Comparison of ENCODE assay signal across 8 mouse cellular contexts in the genomic region with DNA sequence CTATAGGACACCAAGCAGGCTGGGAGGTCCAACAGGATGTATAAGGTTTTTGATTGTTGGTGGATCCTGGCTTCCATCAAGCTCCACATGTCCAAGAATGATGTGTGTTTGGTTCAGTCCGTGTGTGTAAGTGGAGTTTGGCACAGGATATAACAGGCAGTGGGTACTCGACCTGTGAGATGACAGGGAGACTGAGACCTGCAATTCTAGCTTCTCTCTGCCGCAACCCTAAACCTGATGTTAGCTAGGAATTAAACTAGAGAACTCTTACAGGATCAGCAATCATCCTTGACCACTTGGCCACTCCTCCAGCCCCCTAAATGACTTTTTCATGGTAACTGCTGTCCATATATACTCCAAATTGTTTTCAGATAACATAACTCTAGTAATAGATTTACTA. TPM values are rescaled to one million over a fixed set of nuclear protein-coding genes. Genes with fewer than 3 reads are reported as not detected.
DNase-seq lines count a peak whose midpoint lies in the region; ATAC-seq lines count a peak whose summit lies in the region.

No protein-coding gene starts in this region.

- peak overlapping the region; percentile 55 for H3K4me3 ChIP-seq in heart, embryonic 10.5 days
- peak overlapping the region; percentile 14 for H3K4me3 ChIP-seq in embryonic facial prominence, embryonic 13.5 days
- no peak overlapping the region for H3K4me3 ChIP-seq in limb, embryonic 15.5 days

- peak overlapping the region; percentile 77 for H3K4me2 ChIP-seq in embryonic facial prominence, embryonic 13.5 days
- H3K4me2 ChIP-seq in limb, embryonic 15.5 days = no peak overlapping the region

- intact Hi-C loops in heart, postnatal 14 days (cut with DNase I) = loop anchor here (2.0 to 10.0 kb wide), 2 partner anchors 26 to 1832 kb away; a partner anchor contains a TSS

- peak overlapping the region; percentile 89 for H3K27ac ChIP-seq in heart, embryonic 10.5 days
- H3K27ac ChIP-seq in embryonic facial prominence, embryonic 13.5 days = peak overlapping the region; percentile 95
- H3K27ac ChIP-seq in limb, embryonic 15.5 days = peak overlapping the region; percentile 67

- 42% methylated on average over 3 of the region's 3 CpGs for WGBS in heart, embryonic 10.5 days
- WGBS in embryonic facial prominence, embryonic 13.5 days = 34% methylated on average over 3 of the region's 3 CpGs
- 33% methylated on average over 3 of the region's 3 CpGs for WGBS in limb, embryonic 15.5 days

- no peaks in the 10 kb centered on the region for H3K9me3 ChIP-seq in heart, embryonic 10.5 days
- H3K9me3 ChIP-seq in embryonic facial prominence, embryonic 13.5 days = no peaks in the 10 kb centered on the region
- H3K9me3 ChIP-seq in limb, embryonic 15.5 days = no peaks in the 10 kb centered on the region

- peaks cover 17% of the 10 kb centered on the region; the same call in 1 of the 2 replicates for H3K4me1 ChIP-seq in heart, embryonic 10.5 days
- H3K4me1 ChIP-seq in embryonic facial prominence, embryonic 13.5 days = peaks cover 16% of the 10 kb centered on the region
- peaks cover 23% of the 10 kb centered on the region for H3K4me1 ChIP-seq in limb, embryonic 15.5 days

- no peak for ATAC-seq in embryonic facial prominence, embryonic 13.5 days (ENCODE audit: insufficient number of reproducible peaks, insufficient read depth, low FRiP score, low TSS enrichment, low read depth)
- ATAC-seq in limb, embryonic 15.5 days (ENCODE audit: insufficient number of reproducible peaks, low FRiP score, low TSS enrichment, low read depth) = no peak
- no peak for ATAC-seq in frontal cortex, adult (ENCODE audit: low TSS enrichment)

- peak overlapping the region; percentile 55; the same call in 1 of the 2 replicates for H3K9ac ChIP-seq in embryonic facial prominence, embryonic 13.5 days
- no peak overlapping the region for H3K9ac ChIP-seq in limb, embryonic 15.5 days

- no peak for DNase-seq in heart, embryonic 10.5 days (ENCODE audit: low spot score)
- DNase-seq in heart, postnatal 14 days = no peak
- peak; percentile 51 for DNase-seq in 3134 (ENCODE audit: extremely low read depth, insufficient read length, low spot score)
- DNase-seq in frontal cortex, postnatal 14 days (ENCODE audit: low spot score in 2 of 2) = no peak
- no peak for DNase-seq in kidney, postnatal 14 days

- H3K36me3 ChIP-seq in heart, embryonic 10.5 days = 0 out of 2 replicates have a peak, but pooled peaks cover 1% of the 10 kb centered on the region
- H3K36me3 ChIP-seq in embryonic facial prominence, embryonic 13.5 days = no peaks in the 10 kb centered on the region
- no peaks in the 10 kb centered on the region for H3K36me3 ChIP-seq in limb, embryonic 15.5 days

- H3K27me3 ChIP-seq in heart, embryonic 10.5 days (ENCODE audit: insufficient read depth, poor library complexity, severe bottlenecking) = no peaks in the 10 kb centered on the region
- H3K27me3 ChIP-seq in embryonic facial prominence, embryonic 13.5 days = no peaks in the 10 kb centered on the region
- no peaks in the 10 kb centered on the region for H3K27me3 ChIP-seq in limb, embryonic 15.5 days

RNA-seq across cellular contexts. Expression of a gene that starts 1.3 kb away (rescaled TPM):
- polyA plus RNA-seq in heart, embryonic 10.5 days (2016; fragmentation: Nextera tagmentation; extraction: Ambion mirVana) = 6.7 and 8.3 TPM in 2 replicates
- 10 to 100 TPM; 16.6 to 53.8 TPM for total RNA-seq in heart, postnatal 14 days (2021)
- polyA plus RNA-seq in embryonic facial prominence, embryonic 13.5 days (2015; fragmentation: Nextera tagmentation; extraction: Ambion mirVana) = 33.2 and 47.8 TPM in 2 replicates
- polyA plus RNA-seq in limb, embryonic 15.5 days (2015; fragmentation: Nextera tagmentation; extraction: Ambion mirVana) = 11.6 and 26.1 TPM in 2 replicates

RNA-seq across cellular contexts. Expression of a gene that starts 1.6 kb away (rescaled TPM):
- 1.2 and 3.0 TPM in 2 replicates for polyA plus RNA-seq in heart, embryonic 10.5 days (2016; fragmentation: Nextera tagmentation; extraction: Ambion mirVana)
- 10 to 100 TPM; 34.2 to 84.3 TPM for total RNA-seq in heart, postnatal 14 days (2021)
- 6.2 and 6.6 TPM in 2 replicates for polyA plus RNA-seq in embryonic facial prominence, embryonic 13.5 days (2015; fragmentation: Nextera tagmentation; extraction: Ambion mirVana)
- polyA plus RNA-seq in limb, embryonic 15.5 days (2015; fragmentation: Nextera tagmentation; extraction: Ambion mirVana) = 4.2 TPM in 1 of 2 replicates, not detected in the other

RNA-seq across cellular contexts. Expression of a gene that starts 2.1 kb away (rescaled TPM):
- polyA plus RNA-seq in heart, embryonic 10.5 days (2016; fragmentation: Nextera tagmentation; extraction: Ambion mirVana) = 2.4 and 3.8 TPM in 2 replicates
- total RNA-seq in heart, postnatal 14 days (2021) = 100 to 1,000 TPM; 128 to 321 TPM
- 3.0 and 6.7 TPM in 2 replicates for polyA plus RNA-seq in embryonic facial prominence, embryonic 13.5 days (2015; fragmentation: Nextera tagmentation; extraction: Ambion mirVana)
- polyA plus RNA-seq in limb, embryonic 15.5 days (2015; fragmentation: Nextera tagmentation; extraction: Ambion mirVana) = 4.1 TPM in 1 of 2 replicates, not detected in the other

RNA-seq across cellular contexts. Expression of a gene that starts 17.5 kb away (rescaled TPM):
- polyA plus RNA-seq in heart, embryonic 10.5 days (2016; fragmentation: Nextera tagmentation; extraction: Ambion mirVana) = 2.0 TPM in 1 of 2 replicates, not detected in the other
- total RNA-seq in heart, postnatal 14 days (2021) = 10 to 100 TPM; 13.0 to 25.4 TPM
- 1.0 and 2.2 TPM in 2 replicates for polyA plus RNA-seq in embryonic facial prominence, embryonic 13.5 days (2015; fragmentation: Nextera tagmentation; extraction: Ambion mirVana)
- polyA plus RNA-seq in limb, embryonic 15.5 days (2015; fragmentation: Nextera tagmentation; extraction: Ambion mirVana) = 1.1 and 1.2 TPM in 2 replicates

RNA-seq across cellular contexts. Expression of a gene that starts 28.1 kb away (rescaled TPM):
- polyA plus RNA-seq in heart, embryonic 10.5 days (2016; fragmentation: Nextera tagmentation; extraction: Ambion mirVana) = 12.2 and 12.8 TPM in 2 replicates
- 10 to 100 TPM; 33.7 to 72.0 TPM for total RNA-seq in heart, postnatal 14 days (2021)
- polyA plus RNA-seq in embryonic facial prominence, embryonic 13.5 days (2015; fragmentation: Nextera tagmentation; extraction: Ambion mirVana) = 30.2 and 32.9 TPM in 2 replicates
- 21.1 and 23.5 TPM in 2 replicates for polyA plus RNA-seq in limb, embryonic 15.5 days (2015; fragmentation: Nextera tagmentation; extraction: Ambion mirVana)
